Comparison of ENCODE assay signal across 8 mouse cellular contexts in genomic region chr15:79742706-79743023, GRCm38 (mm10). TPM values are rescaled to one million over a fixed set of nuclear protein-coding genes. Genes with fewer than 3 reads are reported as not detected.
DNase-seq lines count a peak whose midpoint lies in the region; ATAC-seq and TF ChIP-seq lines count a peak whose summit lies in the region.

No protein-coding gene starts in this region.

- no peak for TF ChIP-seq POLR2A in ES-Bruce4 (IDR thresholded peaks at IDR 0.05; ENCODE audit: insufficient read depth, low read length)

- H3K27ac ChIP-seq in heart, embryonic 13.5 days (replicated peaks): peak overlapping the region; percentile 84; the same call in 1 of the 2 replicates
- H3K27ac ChIP-seq in ES-Bruce4 (ENCODE audit: insufficient read depth, low read length): no peak overlapping the region
- H3K27ac ChIP-seq in forebrain, embryonic 16.5 days (ENCODE audit: low read length): peak overlapping the region; percentile 24
- H3K27ac ChIP-seq in liver, postnatal 0 days (ENCODE audit: low read depth): peak overlapping the region; percentile 93

- no peaks in the 10 kb centered on the region for H3K9me3 ChIP-seq in heart, embryonic 13.5 days
- no peaks in the 10 kb centered on the region for H3K9me3 ChIP-seq in ES-Bruce4 (replicated peaks; ENCODE audit: control insufficient read depth, insufficient read depth, low read length, poor library complexity, severe bottlenecking)
- H3K9me3 ChIP-seq in forebrain, embryonic 16.5 days (ENCODE audit: control insufficient read depth, low read length): no peaks in the 10 kb centered on the region
- H3K9me3 ChIP-seq in liver, postnatal 0 days (ENCODE audit: low read length): no peaks in the 10 kb centered on the region

- TF ChIP-seq CTCF in ES-Bruce4 (IDR thresholded peaks at IDR 0.05; ENCODE audit: low read depth, low read length): no peak
- no peak for TF ChIP-seq CTCF in liver, postnatal 0 days (IDR thresholded peaks at IDR 0.05; ENCODE audit: low read depth)

- WGBS in heart, embryonic 13.5 days: 0% methylated on average over 23 of the region's 23 CpGs
- WGBS in forebrain, embryonic 16.5 days: under 1% methylated on average over 23 of the region's 23 CpGs
- WGBS in liver, postnatal 0 days (ENCODE audit: insufficient replicate concordance): 0% methylated on average over 23 of the region's 23 CpGs

- no peak for DNase-seq in heart, adult 9 months (ENCODE audit: low spot score in 2 of 2)
- DNase-seq in liver, postnatal 0 days: no peak
- no peak for DNase-seq in layer of hippocampus, adult 9-11 months
- no peak for DNase-seq in urinary bladder, postnatal 14 days (ENCODE audit: low spot score)
- DNase-seq in adrenal gland, postnatal 4 days (ENCODE audit: low spot score in 2 of 2): no peak

- peaks cover 40% of the 10 kb centered on the region for H3K4me1 ChIP-seq in heart, embryonic 13.5 days
- no peaks in the 10 kb centered on the region for H3K4me1 ChIP-seq in ES-Bruce4 (ENCODE audit: control insufficient read depth, insufficient read depth, low read length)
- H3K4me1 ChIP-seq in forebrain, embryonic 16.5 days (replicated peaks; ENCODE audit: control insufficient read depth, insufficient read depth, low read length): peaks cover 27% of the 10 kb centered on the region
- H3K4me1 ChIP-seq in liver, postnatal 0 days (ENCODE audit: insufficient read depth): peaks cover 22% of the 10 kb centered on the region

- no peaks in the 10 kb centered on the region for H3K27me3 ChIP-seq in heart, embryonic 13.5 days (replicated peaks)
- no peaks in the 10 kb centered on the region for H3K27me3 ChIP-seq in ES-Bruce4 (ENCODE audit: control insufficient read depth, insufficient read depth, low read length, poor library complexity, severe bottlenecking)
- H3K27me3 ChIP-seq in forebrain, embryonic 16.5 days (replicated peaks; ENCODE audit: control insufficient read depth, insufficient read depth, low read length): no peaks in the 10 kb centered on the region
- H3K27me3 ChIP-seq in liver, postnatal 0 days (ENCODE audit: insufficient read depth, low read length): no peaks in the 10 kb centered on the region

- H3K4me2 ChIP-seq in heart, embryonic 13.5 days: peak overlapping the region; percentile 90
- H3K4me2 ChIP-seq in forebrain, embryonic 16.5 days (ENCODE audit: low read length): peak overlapping the region; percentile 76
- peak overlapping the region; percentile 97 for H3K4me2 ChIP-seq in liver, postnatal 0 days (ENCODE audit: low read depth, low read length)

- TF ChIP-seq EP300 in ES-Bruce4 (IDR thresholded peaks at IDR 0.05; ENCODE audit: insufficient read depth, low read depth, low read length): no peak
- TF ChIP-seq EP300 in liver, postnatal 0 days (IDR thresholded peaks at IDR 0.05; ENCODE audit: low read depth): no peak

- H3K36me3 ChIP-seq in heart, embryonic 13.5 days: peaks cover 26% of the 10 kb centered on the region
- no peaks in the 10 kb centered on the region for H3K36me3 ChIP-seq in ES-Bruce4 (ENCODE audit: control insufficient read depth, insufficient read depth, low read length, poor library complexity, severe bottlenecking)
- H3K36me3 ChIP-seq in forebrain, embryonic 16.5 days (ENCODE audit: control insufficient read depth, insufficient read depth): peaks cover 6% of the 10 kb centered on the region
- peaks cover 25% of the 10 kb centered on the region for H3K36me3 ChIP-seq in liver, postnatal 0 days (replicated peaks; ENCODE audit: insufficient read depth, low read length)

- no peak for ATAC-seq in heart, embryonic 13.5 days (ENCODE audit: extremely low read depth, insufficient number of reproducible peaks, low FRiP score, low TSS enrichment)
- no peak; the same call in 1 of the 2 replicates for ATAC-seq in forebrain, embryonic 16.5 days
- peak; percentile 1; the same call in 1 of the 2 replicates for ATAC-seq in liver, postnatal 0 days

- peak overlapping the region; percentile 93 for H3K9ac ChIP-seq in heart, embryonic 13.5 days
- H3K9ac ChIP-seq in ES-Bruce4 (ENCODE audit: low read depth, poor library complexity, severe bottlenecking): peak overlapping the region; percentile 77
- H3K9ac ChIP-seq in forebrain, embryonic 16.5 days (replicated peaks; ENCODE audit: low read depth, low read length): peak overlapping the region; percentile 81
- H3K9ac ChIP-seq in liver, postnatal 0 days (replicated peaks): peak overlapping the region; percentile 98

- H3K4me3 ChIP-seq in heart, embryonic 13.5 days: peak overlapping the region; percentile 71
- H3K4me3 ChIP-seq in ES-Bruce4 (ENCODE audit: low read depth, low read length): peak overlapping the region; percentile 80
- H3K4me3 ChIP-seq in forebrain, embryonic 16.5 days (replicated peaks; ENCODE audit: low read length): peak overlapping the region; percentile 71
- peak overlapping the region; percentile 96 for H3K4me3 ChIP-seq in liver, postnatal 0 days (ENCODE audit: low read depth, low read length)

RNA-seq across cellular contexts. Expression of gene Sun2, which starts 0.3 kb away (rescaled TPM):
- 4.3 and 5.3 TPM in 2 replicates for polyA plus RNA-seq in heart, embryonic 13.5 days (2015; fragmentation: Nextera tagmentation; extraction: Ambion mirVana)
- polyA plus RNA-seq in ES-Bruce4 (2011; ENCODE audit: insufficient read depth, insufficient read length, low read depth, missing spikeins): 7.8 and 11.7 TPM in 2 replicates
- polyA plus RNA-seq in forebrain, embryonic 16.5 days (2015; fragmentation: Nextera tagmentation; extraction: Ambion mirVana): 8.9 and 9.9 TPM in 2 replicates
- 3.3 and 4.2 TPM in 2 replicates for polyA plus RNA-seq in liver, postnatal 0 days (2015; fragmentation: Nextera tagmentation; extraction: Ambion mirVana)
- total RNA-seq in adrenal gland, postnatal 4 days (2021): 10 to 100 TPM; 53.3 to 56.7 TPM

RNA-seq across cellular contexts. Expression of gene Dnal4, which starts 35.0 kb away (rescaled TPM):
- 35.6 and 37.5 TPM in 2 replicates for polyA plus RNA-seq in heart, embryonic 13.5 days (2015; fragmentation: Nextera tagmentation; extraction: Ambion mirVana)
- polyA plus RNA-seq in ES-Bruce4 (2011; ENCODE audit: insufficient read depth, insufficient read length, low read depth, missing spikeins): 15.7 and 19.9 TPM in 2 replicates
- 87.9 and 89.5 TPM in 2 replicates for polyA plus RNA-seq in forebrain, embryonic 16.5 days (2015; fragmentation: Nextera tagmentation; extraction: Ambion mirVana)
- polyA plus RNA-seq in liver, postnatal 0 days (2015; fragmentation: Nextera tagmentation; extraction: Ambion mirVana): 9.7 and 10.2 TPM in 2 replicates
- 10 to 100 TPM; 25.3 to 25.6 TPM for total RNA-seq in adrenal gland, postnatal 4 days (2021)

RNA-seq across cellular contexts. Expression of gene Gtpbp1, which starts 52.0 kb away (rescaled TPM):
- 27.0 and 29.5 TPM in 2 replicates for polyA plus RNA-seq in heart, embryonic 13.5 days (2015; fragmentation: Nextera tagmentation; extraction: Ambion mirVana)
- 32.4 and 38.3 TPM in 2 replicates for polyA plus RNA-seq in ES-Bruce4 (2011; ENCODE audit: insufficient read depth, insufficient read length, low read depth, missing spikeins)
- 55.7 and 56.5 TPM in 2 replicates for polyA plus RNA-seq in forebrain, embryonic 16.5 days (2015; fragmentation: Nextera tagmentation; extraction: Ambion mirVana)
- 14.8 and 16.8 TPM in 2 replicates for polyA plus RNA-seq in liver, postnatal 0 days (2015; fragmentation: Nextera tagmentation; extraction: Ambion mirVana)
- 10 to 100 TPM; 32.4 to 37.0 TPM for total RNA-seq in adrenal gland, postnatal 4 days (2021)

RNA-seq across cellular contexts. Expression of gene Josd1, which starts 54.9 kb away (rescaled TPM):
- polyA plus RNA-seq in heart, embryonic 13.5 days (2015; fragmentation: Nextera tagmentation; extraction: Ambion mirVana): 19.8 and 20.4 TPM in 2 replicates
- polyA plus RNA-seq in ES-Bruce4 (2011; ENCODE audit: insufficient read depth, insufficient read length, low read depth, missing spikeins): 20.7 and 20.9 TPM in 2 replicates
- polyA plus RNA-seq in forebrain, embryonic 16.5 days (2015; fragmentation: Nextera tagmentation; extraction: Ambion mirVana): 24.5 and 25.2 TPM in 2 replicates
- 13.3 and 13.9 TPM in 2 replicates for polyA plus RNA-seq in liver, postnatal 0 days (2015; fragmentation: Nextera tagmentation; extraction: Ambion mirVana)
- total RNA-seq in adrenal gland, postnatal 4 days (2021): 10 to 100 TPM; 29.3 to 33.5 TPM
